Mouse (Mus musculus): Measurements from ENCODE around the gene Dnah6. TPM values are rescaled to one million over a fixed set of nuclear protein-coding genes. Genes with fewer than 3 reads are reported as not detected.

Dnah6 gene
- polyA plus RNA-seq, 1 experiment from 2014 or later, result 0.08 TPM

DNA sequence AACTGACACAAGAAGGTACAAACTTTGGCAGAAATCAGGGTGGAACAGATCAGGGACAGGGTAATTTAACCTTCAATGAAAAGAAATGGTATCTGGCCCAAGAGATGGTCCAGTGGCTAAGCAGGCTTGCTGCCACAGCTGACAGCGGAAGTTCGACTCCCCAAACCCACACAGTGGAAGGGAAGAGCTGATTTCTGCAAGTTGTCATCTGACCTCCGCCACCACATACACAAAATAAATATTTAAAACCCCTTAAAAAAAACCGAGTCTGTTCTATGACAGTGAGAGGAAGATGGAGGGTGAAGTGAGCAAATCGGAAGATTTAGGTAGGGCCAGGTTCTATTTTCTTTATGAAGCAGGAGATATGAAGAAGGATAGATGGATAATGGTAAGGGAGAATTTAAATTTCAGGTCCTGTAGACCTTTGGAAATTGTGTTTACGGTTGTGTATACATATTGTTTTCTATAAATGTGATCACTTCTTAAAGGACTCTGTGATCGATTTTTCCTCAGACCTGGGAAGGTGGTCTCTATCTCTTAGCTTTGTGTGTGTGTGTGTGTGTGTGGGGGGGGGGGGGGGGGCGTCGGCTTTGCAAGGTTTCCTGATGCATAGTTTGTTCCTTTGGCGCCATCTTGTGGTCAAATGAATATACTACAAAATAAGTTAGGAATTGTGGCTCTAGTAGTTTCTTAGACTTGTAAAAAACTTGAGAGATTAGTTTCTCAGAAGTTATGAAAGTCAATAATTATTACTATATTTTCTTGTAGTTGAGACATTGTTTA is 6.1 kb upstream of the Dnah6 start:
- Histone ChIP-seq H3K4me1 (peaks cover 11% of the 10 kb centered on the region), H3K9ac (no peak overlapping the region), H3K4me3 (no peak overlapping the region), H3K27ac (replicated peaks) (no peak overlapping the region), H3K9me3 (no peaks in the 10 kb centered on the region), H3K27me3 (replicated peaks) (no peaks in the 10 kb centered on the region), H3K4me2 (no peak overlapping the region), H3K36me3 (no peaks in the 10 kb centered on the region)
- 35% methylated on average over 10 of the region's 10 CpGs for WGBS
- ATAC-seq (ENCODE audit: extremely low read depth, insufficient number of reproducible peaks, low FRiP score, low TSS enrichment), result no peak

DNA sequence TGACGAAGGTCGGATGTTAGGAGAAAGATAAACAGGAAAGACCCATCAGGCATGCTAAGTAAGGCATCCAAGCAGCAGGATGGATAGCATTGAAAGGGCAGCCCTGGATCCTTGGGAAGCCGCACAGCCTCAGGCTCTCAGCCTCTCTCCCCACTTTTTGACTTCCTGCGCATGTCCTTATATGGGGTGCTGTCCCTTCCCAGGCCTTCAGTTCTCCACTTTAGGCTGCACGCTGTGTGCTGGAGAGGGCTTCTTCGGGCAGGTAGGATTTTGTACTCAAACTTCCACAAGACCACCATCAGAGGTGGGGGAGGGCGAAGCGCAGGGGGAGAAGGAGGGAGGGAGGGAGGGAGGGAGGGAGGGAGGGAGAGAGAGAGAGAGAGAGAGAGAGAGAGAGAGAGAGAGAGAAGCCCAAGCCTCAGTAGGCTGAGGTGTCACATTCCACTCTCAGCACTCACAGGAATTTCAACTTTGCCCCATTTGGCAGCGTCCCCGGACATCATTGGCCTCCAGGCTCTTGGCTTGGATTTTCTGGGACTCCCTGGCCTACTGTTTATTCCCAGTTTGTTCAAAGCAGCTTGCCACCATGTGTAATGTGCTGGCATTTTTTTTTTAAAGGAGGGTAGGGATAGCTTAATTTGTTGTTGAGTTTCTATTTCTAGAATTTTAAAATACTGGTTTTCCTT is 1.5 kb upstream of the Dnah6 start:
- WGBS, result 1% methylated on average over 8 of the region's 10 CpGs
- H3K9ac ChIP-seq, result peak overlapping the region; percentile 65

DNA sequence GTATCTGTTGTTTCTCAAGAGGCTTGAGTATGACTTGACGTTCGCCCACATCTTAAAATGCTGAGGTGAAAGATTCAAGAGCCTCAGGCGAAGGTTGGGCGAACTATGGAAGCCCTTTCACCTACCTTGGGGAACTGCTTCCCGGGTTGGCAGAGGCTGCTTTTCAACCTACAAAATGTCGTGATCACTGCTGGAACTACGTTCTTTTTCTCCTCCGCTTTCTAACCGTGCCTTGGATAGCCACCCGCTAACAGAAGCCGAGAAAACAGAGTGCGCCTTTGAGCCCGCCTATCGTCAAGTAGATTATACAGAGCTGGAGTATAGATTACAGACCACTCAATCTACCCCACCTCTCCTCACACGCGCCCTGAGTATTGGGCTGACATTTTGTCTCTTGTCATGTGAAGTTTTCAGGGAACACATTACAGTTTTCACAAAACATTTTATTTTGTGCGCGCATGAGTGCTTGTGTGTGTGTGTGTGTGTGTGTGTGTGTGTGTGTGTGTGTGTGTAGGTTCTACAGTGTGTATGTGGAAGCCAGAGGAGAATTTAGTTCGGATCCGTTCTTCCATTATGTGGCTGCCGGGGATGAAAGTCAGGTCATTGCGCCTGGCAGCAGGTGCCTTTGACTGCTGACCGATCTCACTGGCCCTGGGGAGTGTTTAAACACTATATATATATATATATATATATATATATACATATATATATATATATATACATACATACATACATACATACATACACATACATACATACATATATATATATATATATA is 696 bp upstream of the Dnah6 start:
- Histone ChIP-seq H3K9ac (peak overlapping the region; percentile 70), H3K4me3 (peak overlapping the region; percentile 52), H3K36me3 (no peaks in the 10 kb centered on the region), H3K27ac (replicated peaks) (peak overlapping the region; percentile 92), H3K4me1 (peaks cover 16% of the 10 kb centered on the region), H3K4me2 (peak overlapping the region; percentile 70), H3K27me3 (replicated peaks) (no peaks in the 10 kb centered on the region), H3K9me3 (no peaks in the 10 kb centered on the region)
- WGBS, result 22% methylated on average over 23 of the region's 23 CpGs
- ATAC-seq (ENCODE audit: extremely low read depth, insufficient number of reproducible peaks, low FRiP score, low TSS enrichment), result no peak

More for the DNA sequence above, 1.5 kb upstream of the Dnah6 start:
- Histone ChIP-seq H3K27ac (replicated peaks) (peak overlapping the region; percentile 90), H3K9me3 (no peaks in the 10 kb centered on the region), H3K4me3 (peak overlapping the region; percentile 33), H3K4me2 (peak overlapping the region; percentile 62), H3K36me3 (no peaks in the 10 kb centered on the region), H3K4me1 (peaks cover 16% of the 10 kb centered on the region), H3K27me3 (replicated peaks) (no peaks in the 10 kb centered on the region)
- peak; percentile 60 for ATAC-seq (ENCODE audit: extremely low read depth, insufficient number of reproducible peaks, low FRiP score, low TSS enrichment)

GRCm38 (mm10) chr6:73211602-73212001 is 9.8 kb downstream of the Dnah6 start:
- Histone ChIP-seq H3K27me3 (replicated peaks) (no peaks in the 10 kb centered on the region), H3K4me1 (no peaks in the 10 kb centered on the region), H3K9me3 (no peaks in the 10 kb centered on the region), H3K9ac (no peak overlapping the region), H3K36me3 (no peaks in the 10 kb centered on the region), H3K4me2 (no peak overlapping the region), H3K4me3 (no peak overlapping the region), H3K27ac (replicated peaks) (no peak overlapping the region)
- ATAC-seq (ENCODE audit: extremely low read depth, insufficient number of reproducible peaks, low FRiP score, low TSS enrichment), result no peak

DNA sequence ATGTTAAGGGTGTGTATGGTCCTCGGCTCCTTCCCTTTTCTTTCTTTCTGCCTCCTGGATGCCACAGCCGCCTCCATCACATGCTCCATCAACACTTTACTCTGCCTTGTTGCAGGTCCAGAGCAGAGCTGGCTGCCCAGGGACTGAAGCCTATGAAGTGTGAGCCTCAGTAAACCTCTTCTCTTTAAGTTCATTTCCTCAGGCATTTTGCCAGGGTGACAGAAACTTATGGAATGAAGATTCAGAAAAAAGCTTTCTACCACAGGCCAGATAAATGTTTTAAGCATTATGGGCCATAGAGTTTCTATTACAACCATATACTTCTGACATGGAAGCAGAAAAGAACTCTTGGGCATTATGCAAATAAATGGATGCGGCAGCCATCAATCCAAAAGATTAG is 10.4 kb downstream of the Dnah6 start:
- no peak for ATAC-seq (ENCODE audit: extremely low read depth, insufficient number of reproducible peaks, low FRiP score, low TSS enrichment)

DNA sequence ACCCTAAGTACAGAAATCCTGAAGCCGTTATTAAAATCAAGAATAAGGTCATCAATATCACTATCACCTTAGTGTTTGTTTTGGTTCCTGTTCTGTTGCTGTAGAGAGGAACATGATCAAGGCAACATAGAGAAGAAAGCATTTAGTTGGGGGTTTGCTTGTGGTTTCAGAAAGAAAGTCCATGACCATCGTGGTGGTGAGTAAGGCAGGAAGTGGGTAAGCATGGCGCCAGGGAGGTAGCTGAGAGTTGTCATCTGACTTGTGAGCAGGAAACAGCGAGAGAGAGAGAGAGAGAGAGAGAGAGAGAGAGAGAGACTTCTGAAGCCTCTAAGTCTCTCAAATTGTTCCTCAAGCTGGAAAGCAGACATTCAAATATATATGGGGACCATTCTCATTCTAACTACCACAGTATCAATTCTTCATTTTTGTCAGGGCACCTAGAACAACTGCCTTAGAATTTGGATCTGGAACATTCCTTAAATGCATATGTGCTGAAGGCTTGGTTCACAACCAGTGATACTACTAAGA is 10.9 kb downstream of the Dnah6 start:
- Histone ChIP-seq H3K4me3 (no peak overlapping the region), H3K9ac (no peak overlapping the region), H3K27ac (replicated peaks) (no peak overlapping the region), H3K27me3 (replicated peaks) (no peaks in the 10 kb centered on the region), H3K36me3 (no peaks in the 10 kb centered on the region), H3K9me3 (no peaks in the 10 kb centered on the region), H3K4me2 (no peak overlapping the region), H3K4me1 (no peaks in the 10 kb centered on the region)
- no peak for ATAC-seq (ENCODE audit: extremely low read depth, insufficient number of reproducible peaks, low FRiP score, low TSS enrichment)
- WGBS, result 61% methylated on average over 4 of the region's 4 CpGs

More for the DNA sequence above, 10.4 kb downstream of the Dnah6 start:
- no peak overlapping the region for H3K9ac ChIP-seq
- H3K4me3 ChIP-seq, result no peak overlapping the region
- no peaks in the 10 kb centered on the region for H3K9me3 ChIP-seq
- H3K36me3 ChIP-seq, result no peaks in the 10 kb centered on the region
- H3K4me1 ChIP-seq, result no peaks in the 10 kb centered on the region
- 72% methylated on average over 3 of the region's 3 CpGs for WGBS
- H3K4me2 ChIP-seq, result no peak overlapping the region
- no peak overlapping the region for H3K27ac ChIP-seq (replicated peaks)
- H3K27me3 ChIP-seq (replicated peaks), result no peaks in the 10 kb centered on the region

DNA sequence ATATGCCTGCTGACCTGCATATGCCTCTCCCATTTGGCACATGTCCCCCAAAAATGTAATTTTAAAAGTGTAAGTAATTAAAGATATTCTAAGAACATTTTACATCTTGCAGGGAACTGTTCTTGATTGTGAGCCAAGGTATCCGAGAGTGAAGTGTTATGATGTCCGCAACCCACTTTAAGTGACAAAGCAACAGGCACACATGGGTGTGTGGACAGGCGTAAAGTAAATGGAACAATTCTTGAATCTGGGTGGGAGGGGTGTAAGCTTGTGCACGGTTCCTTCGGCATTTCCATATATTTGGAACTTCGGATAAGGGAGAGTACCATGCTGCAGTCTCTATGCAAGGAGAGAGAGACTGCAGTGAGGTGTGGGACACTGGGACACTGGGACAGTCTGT is 11.9 kb downstream of the Dnah6 start:
- 82% methylated on average over 6 of the region's 6 CpGs for WGBS
- Histone ChIP-seq H3K36me3 (no peaks in the 10 kb centered on the region), H3K4me3 (no peak overlapping the region), H3K4me2 (no peak overlapping the region), H3K9ac (no peak overlapping the region), H3K4me1 (no peaks in the 10 kb centered on the region), H3K9me3 (no peaks in the 10 kb centered on the region; the same call in 1 of the 2 replicates), H3K27ac (replicated peaks) (no peak overlapping the region), H3K27me3 (replicated peaks) (no peaks in the 10 kb centered on the region)
- ATAC-seq (ENCODE audit: extremely low read depth, insufficient number of reproducible peaks, low FRiP score, low TSS enrichment), result no peak

DNA sequence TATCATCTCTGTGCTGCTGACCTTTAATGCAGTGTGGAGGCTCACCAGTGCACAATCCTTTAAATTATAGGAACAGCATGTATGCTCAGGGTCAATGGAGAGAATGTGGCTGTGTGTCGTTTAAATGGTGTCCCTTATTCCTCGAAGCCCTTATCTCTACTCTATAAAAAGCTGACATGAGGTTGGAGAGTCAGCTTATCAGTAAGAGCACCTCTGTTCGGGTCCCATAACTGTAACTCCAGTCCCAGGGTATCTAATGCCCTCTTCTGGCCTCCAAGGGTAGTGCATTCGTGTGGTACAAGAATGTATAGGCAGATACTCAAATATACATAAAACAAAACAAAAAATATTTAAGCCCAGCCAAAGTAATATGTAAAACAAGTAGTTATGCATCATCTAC is 16.5 kb downstream of the Dnah6 start:
- Histone ChIP-seq H3K4me1 (no peaks in the 10 kb centered on the region), H3K27ac (replicated peaks) (no peak overlapping the region), H3K9me3 (no peaks in the 10 kb centered on the region; the same call in 1 of the 2 replicates), H3K4me3 (no peak overlapping the region), H3K9ac (no peak overlapping the region), H3K36me3 (no peaks in the 10 kb centered on the region), H3K27me3 (replicated peaks) (no peaks in the 10 kb centered on the region), H3K4me2 (no peak overlapping the region)
- WGBS, result 46% methylated on average over 4 of the region's 4 CpGs
- no peak for ATAC-seq (ENCODE audit: extremely low read depth, insufficient number of reproducible peaks, low FRiP score, low TSS enrichment)

DNA sequence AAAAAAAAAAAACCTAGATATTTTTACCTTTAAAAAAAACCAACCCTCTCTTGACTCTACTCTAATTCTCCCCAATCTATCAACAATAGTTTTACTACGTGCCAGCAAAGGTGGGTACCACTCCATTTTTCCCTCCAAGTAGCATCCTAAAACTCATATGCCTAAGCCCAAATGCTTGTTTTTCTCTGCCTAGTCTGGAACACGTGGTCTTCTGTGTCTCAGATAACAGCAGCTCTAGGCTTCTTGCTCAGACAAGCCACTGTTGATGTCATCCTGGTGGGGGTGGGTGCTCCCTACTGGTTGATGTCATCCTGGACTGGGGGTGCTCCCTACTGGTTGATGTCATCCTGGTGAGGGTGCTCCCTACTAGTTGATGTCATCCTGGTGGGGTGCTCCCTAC is 17.7 kb downstream of the Dnah6 start:
- Histone ChIP-seq H3K27ac (replicated peaks) (no peak overlapping the region), H3K4me3 (no peak overlapping the region), H3K27me3 (replicated peaks) (no peaks in the 10 kb centered on the region), H3K4me2 (no peak overlapping the region), H3K9me3 (no peaks in the 10 kb centered on the region; the same call in 1 of the 2 replicates), H3K9ac (no peak overlapping the region), H3K36me3 (no peaks in the 10 kb centered on the region), H3K4me1 (no peaks in the 10 kb centered on the region)
- WGBS, result 56% methylated on average over 2 of the region's 2 CpGs
- ATAC-seq (ENCODE audit: extremely low read depth, insufficient number of reproducible peaks, low FRiP score, low TSS enrichment), result no peak

- H3K27me3 ChIP-seq (replicated peaks), result no peaks in the 10 kb centered on the region
- H3K9me3 ChIP-seq, result peaks cover 5% of the 10 kb centered on the region; the same call in 1 of the 2 replicates
- 83% methylated on average over 13 of the region's 13 CpGs for WGBS
- ATAC-seq (ENCODE audit: extremely low read depth, insufficient number of reproducible peaks, low FRiP score, low TSS enrichment), result no peak
- H3K4me3 ChIP-seq, result no peak overlapping the region
- no peaks in the 10 kb centered on the region for H3K36me3 ChIP-seq
- no peaks in the 10 kb centered on the region for H3K4me1 ChIP-seq
- no peak overlapping the region for H3K9ac ChIP-seq
- H3K4me2 ChIP-seq, result no peak overlapping the region
- H3K27ac ChIP-seq (replicated peaks), result no peak overlapping the region
These were observed 26.2 kb downstream of the Dnah6 start for GRCm38 (mm10) chr6:73195291-73195690.

GRCm38 (mm10) chr6:73190756-73191155 is 30.7 kb downstream of the Dnah6 start:
- Histone ChIP-seq H3K27ac (replicated peaks) (no peak overlapping the region), H3K4me3 (no peak overlapping the region), H3K4me1 (peaks cover 10% of the 10 kb centered on the region; the same call in 1 of the 2 replicates), H3K36me3 (no peaks in the 10 kb centered on the region), H3K27me3 (replicated peaks) (no peaks in the 10 kb centered on the region), H3K9me3 (no peaks in the 10 kb centered on the region), H3K4me2 (no peak overlapping the region), H3K9ac (no peak overlapping the region)
- WGBS, result 75% methylated on average over 6 of the region's 6 CpGs
- ATAC-seq (ENCODE audit: extremely low read depth, insufficient number of reproducible peaks, low FRiP score, low TSS enrichment), result no peak

All from heart, embryonic 13.5 days (tissue).